Mouse (Mus musculus) brain, embryonic 14.5 days (tissue): ENCODE measurements around the gene Acbd3.

Experiments used
- CTCF ChIP-seq: fragments of 200-500 bp; IDR thresholded peaks from 2 replicates; pipeline ENCODE4 v1.5.1; 2012; ENCODE audit warnings: inconsistent platforms, mild to moderate bottlenecking, moderate library complexity, borderline replicate concordance; ENCODE audit not compliant: insufficient read depth, insufficient read length; ENCODE audit errors: extremely low read depth
- POLR2A ChIP-seq: fragments of 200-500 bp; IDR thresholded peaks from 2 replicates; pipeline ENCODE4 v1.6.1; 2012; ENCODE audit warnings: mild to moderate bottlenecking, inconsistent platforms, borderline replicate concordance; ENCODE audit not compliant: poor library complexity, insufficient read depth, insufficient read length, severe bottlenecking; ENCODE audit errors: extremely low read depth

DNA sequence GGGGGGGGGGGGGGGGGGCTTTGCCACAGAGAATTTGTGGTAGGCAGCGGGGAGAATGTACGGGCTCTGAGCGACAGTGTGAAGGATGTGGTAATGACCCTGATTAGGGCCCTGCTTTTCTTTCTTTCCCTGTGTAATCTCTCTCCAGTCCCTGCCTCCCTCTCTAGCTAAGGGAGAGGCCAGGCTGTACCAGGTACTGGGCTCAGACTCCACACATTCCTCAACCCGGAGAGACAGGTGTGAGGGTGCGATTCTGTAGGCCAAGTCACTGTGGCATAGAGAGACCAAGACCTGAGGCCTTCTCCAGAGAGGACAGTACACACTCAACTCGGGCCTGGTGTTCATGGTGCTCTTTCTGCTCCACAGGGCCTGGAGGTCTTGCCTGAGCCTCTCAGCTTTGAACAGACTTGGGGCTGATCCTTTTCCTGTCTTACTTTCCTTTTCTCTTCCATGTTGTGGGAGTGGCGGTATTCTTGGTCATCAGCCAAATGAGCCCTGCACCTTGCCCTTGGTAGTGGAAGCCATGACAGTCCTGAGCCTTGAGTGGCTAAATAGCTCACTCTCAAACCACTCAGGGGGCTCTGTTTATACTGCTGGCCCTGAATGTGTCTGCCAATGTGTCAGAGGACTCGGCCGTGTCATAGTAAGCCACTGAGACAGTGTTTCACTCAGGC lies 57.2 kb downstream of the Acbd3 start:
- TF ChIP-seq POLR2A (no peak), CTCF (no peak)
